Mouse (Mus musculus) intestine, postnatal 0 days (tissue): ENCODE measurements at regions not wholly inside any gene's neighbourhood (a gene's known extent, or its start where the extent isn't known, plus 50 kb on each side); places are given as distances from the start of the nearest gene placed in this dataset.
"Not testable (repeated sequence)": the region's sequence is repeated elsewhere in the genome, so short reads cannot be mapped to it uniquely, and the experiment has no call there.

Experiments used
- ATAC-seq: fragments of 200-750 bp; cut with Nextera tagmentation; 2 replicates; pipeline ENCODE4 v1.8.0; 2017; ENCODE audit warnings: mild to moderate bottlenecking, moderate TSS enrichment, moderate library complexity
- H3K27ac ChIP-seq: fragments of 300-500 bp; sonication (generic); 2 replicates; pipeline ENCODE4 v1.5.1; 2014; ENCODE audit warnings: mild to moderate bottlenecking, low read depth, low read length, moderate library complexity
- H3K27me3 ChIP-seq: fragments of 300-500 bp; sonication (generic); replicated peaks from 2 replicates; pipeline ENCODE4 v1.6.1; 2014; ENCODE audit warnings: low read length, mixed read lengths; ENCODE audit not compliant: control insufficient read depth, insufficient read depth
- H3K36me3 ChIP-seq: fragments of 300-500 bp; sonication (generic); 2 replicates; pipeline ENCODE4 v1.6.1; 2014; ENCODE audit warnings: mild to moderate bottlenecking, moderate library complexity; ENCODE audit not compliant: control insufficient read depth, insufficient read depth
- H3K4me1 ChIP-seq: fragments of 300-500 bp; sonication (generic); replicated peaks from 2 replicates; pipeline ENCODE4 v1.6.1; 2014; ENCODE audit warnings: antibody characterized with exemption, low read length, mixed read lengths; ENCODE audit not compliant: control insufficient read depth, insufficient read depth
- H3K4me2 ChIP-seq: fragments of 300-500 bp; sonication (generic); replicated peaks from 2 replicates; pipeline ENCODE4 v1.6.1; 2014; ENCODE audit warnings: low read depth, mild to moderate bottlenecking, moderate library complexity
- H3K4me3 ChIP-seq: fragments of 300-500 bp; sonication (generic); 2 replicates; pipeline ENCODE4 v1.5.1; 2014; ENCODE audit warnings: low read depth, low read length
- H3K9ac ChIP-seq: fragments of 300-500 bp; sonication (generic); 2 replicates; pipeline ENCODE4 v1.6.1; 2014; ENCODE audit warnings: mild to moderate bottlenecking, low read depth, low read length
- H3K9me3 ChIP-seq: fragments of 300-500 bp; sonication (generic); 2 replicates; pipeline ENCODE4 v1.6.1; 2016; ENCODE audit warnings: mixed run types; ENCODE audit not compliant: control insufficient read depth
- CTCF ChIP-seq: sonication (generic); IDR thresholded peaks from 2 replicates; pipeline ENCODE4 v1.5.1; 2016; ENCODE audit warnings: low read depth, mild to moderate bottlenecking, control low read depth, antibody characterized with exemption, moderate library complexity
- WGBS: fragments of 180-500 bp; shearing (Covaris S2); extraction: QIAGEN DNeasy Blood & Tissue Kit; methylation state at CpG from one replicate; pipeline ENCODE4 v1.1.7; 2014; 5-methylcytosine and 5-hydroxymethylcytosine counted together

DNA sequence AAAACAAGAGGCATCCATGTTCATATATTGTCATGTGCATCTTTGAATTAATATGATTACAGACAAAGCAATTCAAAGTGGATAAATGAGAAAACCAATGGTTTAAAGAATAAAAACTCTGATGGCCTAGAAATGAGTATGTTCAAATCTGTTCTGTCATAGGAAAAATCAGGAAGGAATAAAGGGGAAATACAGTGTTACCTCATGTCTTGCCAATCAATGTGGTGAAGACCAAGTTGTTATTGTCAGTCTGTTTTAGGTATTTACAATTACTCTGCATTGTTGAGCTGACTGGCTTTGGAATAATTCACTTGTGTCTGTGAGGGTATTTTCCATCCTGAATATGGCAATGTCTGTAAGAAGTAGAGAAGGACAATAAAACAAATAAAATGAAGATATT lies 151.1 kb downstream of the 4930474N05Rik start:
- Histone ChIP-seq H3K4me2 (no peak overlapping the region), H3K4me3 (no peak overlapping the region), H3K4me1 (no peaks in the 10 kb centered on the region), H3K27ac (no peak overlapping the region), H3K27me3 (no peaks in the 10 kb centered on the region), H3K9ac (no peak overlapping the region), H3K9me3 (no peaks in the 10 kb centered on the region), H3K36me3 (no peaks in the 10 kb centered on the region)
- no peak for ATAC-seq
- no peak for TF ChIP-seq CTCF

DNA sequence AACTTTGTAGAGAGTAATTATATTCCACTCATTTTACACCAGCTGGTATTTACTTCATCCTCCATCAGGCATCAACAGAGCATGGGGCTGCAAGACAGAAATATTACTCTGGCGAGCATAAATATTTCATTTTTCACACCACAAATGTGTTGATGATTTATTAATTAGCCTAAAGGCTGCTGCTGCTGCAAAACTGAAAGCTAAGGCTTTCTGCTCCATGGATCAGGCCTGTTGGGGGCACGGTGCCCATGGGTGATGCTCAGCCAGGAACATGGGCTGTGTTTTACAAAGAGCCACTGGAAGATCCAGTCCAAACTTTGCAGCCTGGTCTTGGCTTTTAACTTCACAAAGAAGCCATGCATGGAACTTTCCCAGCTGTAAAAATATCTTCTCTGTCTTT lies 167.4 kb downstream of the 4930474N05Rik start:
- Histone ChIP-seq H3K9me3 (no peaks in the 10 kb centered on the region), H3K27ac (no peak overlapping the region), H3K27me3 (no peaks in the 10 kb centered on the region), H3K4me2 (no peak overlapping the region), H3K36me3 (no peaks in the 10 kb centered on the region), H3K9ac (no peak overlapping the region), H3K4me3 (no peak overlapping the region), H3K4me1 (no peaks in the 10 kb centered on the region)
- 68% methylated on average over 2 of the region's 2 CpGs for WGBS
- ATAC-seq: no peak
- no peak for TF ChIP-seq CTCF

DNA sequence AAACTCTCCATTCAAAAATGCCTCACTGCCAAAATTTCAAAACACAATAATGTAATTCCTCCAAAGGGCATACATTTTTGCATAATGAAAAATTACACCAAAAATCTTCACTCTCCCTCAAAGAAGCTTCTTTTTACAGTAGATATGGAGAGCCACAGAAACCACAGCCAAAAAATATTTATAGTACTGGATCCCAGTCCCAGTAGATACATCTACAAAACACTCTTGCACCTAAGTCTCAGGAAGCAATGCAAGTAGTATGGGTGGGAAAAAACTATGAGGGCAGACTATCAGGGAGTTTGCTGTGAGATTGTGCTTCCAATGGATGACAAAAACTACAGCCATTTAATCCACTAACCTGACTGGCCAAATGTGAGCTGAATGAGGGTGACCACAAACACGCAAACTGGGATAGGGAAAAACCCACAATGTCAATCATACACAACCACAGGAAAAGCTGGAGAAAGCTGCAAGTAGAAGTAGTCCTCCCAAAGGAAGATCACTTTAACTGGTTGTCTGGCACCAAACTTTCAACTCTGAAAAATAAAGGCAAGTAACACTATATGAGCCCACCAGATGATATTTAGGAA lies 189.2 kb downstream of the 4930474N05Rik start:
- H3K4me1 ChIP-seq: no peaks in the 10 kb centered on the region
- TF ChIP-seq CTCF: no peak
- no peak overlapping the region for H3K4me3 ChIP-seq
- no peaks in the 10 kb centered on the region for H3K36me3 ChIP-seq
- no peak for ATAC-seq
- H3K9ac ChIP-seq: no peak overlapping the region
- H3K9me3 ChIP-seq: no peaks in the 10 kb centered on the region
- H3K4me2 ChIP-seq: no peak overlapping the region
- H3K27me3 ChIP-seq: no peaks in the 10 kb centered on the region
- no peak overlapping the region for H3K27ac ChIP-seq
- WGBS: 79% methylated on average over 1 of the region's 1 CpGs

DNA sequence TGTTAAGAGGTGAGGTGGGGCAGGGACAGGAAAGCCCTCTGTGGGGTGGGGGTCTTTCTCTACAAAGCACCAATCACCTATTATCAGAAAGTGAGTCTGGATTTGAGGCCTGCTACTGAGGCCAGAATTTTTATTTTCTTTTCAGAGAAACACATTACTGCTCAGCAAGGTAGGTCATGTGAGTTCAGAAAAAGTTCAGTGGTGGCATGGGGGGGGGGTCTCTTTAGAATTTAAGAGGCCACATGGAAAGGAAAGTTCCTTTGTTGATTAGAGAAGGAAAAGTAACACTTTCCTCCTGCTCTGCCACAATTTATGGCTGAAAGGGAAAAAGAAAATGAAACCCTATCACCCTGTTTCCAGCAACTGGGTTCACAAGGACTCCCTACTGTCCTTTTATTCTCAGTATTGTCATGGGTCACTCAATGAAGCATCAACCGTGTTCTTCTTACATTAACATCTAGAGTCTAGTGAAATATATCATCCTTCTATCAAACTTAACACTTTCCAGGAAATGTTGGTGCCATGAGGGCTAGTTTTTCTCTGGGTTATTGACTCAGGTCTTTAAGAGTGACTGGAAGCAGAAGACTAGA lies 194.1 kb downstream of the 4930474N05Rik start:
- TF ChIP-seq CTCF: no peak
- no peak for ATAC-seq

DNA sequence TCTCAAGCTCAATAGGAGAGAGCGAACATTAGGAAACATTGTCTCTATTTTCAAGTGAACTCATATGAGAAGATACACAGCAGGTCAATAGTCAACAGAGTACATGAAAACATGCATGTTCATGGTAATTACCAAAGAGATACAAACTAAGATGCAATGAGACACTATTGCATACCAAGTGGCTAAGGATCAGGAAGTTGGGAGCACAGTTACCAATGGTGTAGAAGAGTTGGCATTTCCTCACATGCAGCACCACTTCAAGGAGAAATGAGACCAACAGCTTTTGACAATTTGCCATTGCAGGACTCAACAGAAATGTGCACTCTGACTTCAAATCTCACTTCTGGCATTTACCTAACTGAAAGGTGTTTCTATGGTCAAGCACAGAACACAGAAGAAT lies 215.6 kb downstream of the 4930474N05Rik start:
- Histone ChIP-seq H3K9ac (no peak overlapping the region), H3K36me3 (no peaks in the 10 kb centered on the region), H3K27ac (no peak overlapping the region), H3K4me2 (no peak overlapping the region), H3K27me3 (no peaks in the 10 kb centered on the region), H3K9me3 (no peaks in the 10 kb centered on the region), H3K4me3 (no peak overlapping the region), H3K4me1 (no peaks in the 10 kb centered on the region)
- no peak for ATAC-seq
- no peak for TF ChIP-seq CTCF
- 93% methylated on average over 1 of the region's 1 CpGs for WGBS

More for the DNA sequence above, 194.1 kb downstream of the 4930474N05Rik start:
- Histone ChIP-seq H3K4me2 (no peak overlapping the region), H3K27me3 (no peaks in the 10 kb centered on the region), H3K9me3 (no peaks in the 10 kb centered on the region), H3K27ac (no peak overlapping the region), H3K36me3 (no peaks in the 10 kb centered on the region), H3K9ac (no peak overlapping the region), H3K4me1 (no peaks in the 10 kb centered on the region), H3K4me3 (no peak overlapping the region)
- WGBS: 83% methylated on average over 1 of the region's 1 CpGs

DNA sequence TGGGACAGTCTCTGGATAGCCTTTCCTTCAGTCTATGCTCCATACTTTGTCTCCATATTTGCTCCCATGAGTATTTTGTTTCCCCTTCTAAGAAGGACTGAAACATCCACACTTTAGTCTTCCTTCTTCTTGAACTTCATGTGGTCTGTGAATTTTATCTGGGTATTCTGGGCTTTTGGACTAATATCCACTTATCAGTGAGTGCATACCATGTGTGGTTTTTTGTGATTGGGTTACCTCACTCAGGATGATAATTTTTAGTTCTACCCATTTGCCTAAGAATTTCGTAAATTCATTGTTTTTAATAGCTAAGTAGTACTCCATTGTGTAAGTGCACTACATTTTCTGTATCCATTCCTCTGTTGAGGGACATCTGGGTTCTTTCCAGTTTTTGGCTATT lies 220.0 kb downstream of the 4930474N05Rik start:
- 55% methylated on average over 1 of the region's 1 CpGs for WGBS
- not testable (repeated sequence) for H3K27ac ChIP-seq, H3K9me3 ChIP-seq, H3K4me2 ChIP-seq, H3K27me3 ChIP-seq, H3K4me1 ChIP-seq, H3K4me3 ChIP-seq, H3K36me3 ChIP-seq, H3K9ac ChIP-seq, ATAC-seq
